Mouse (Mus musculus) heart, postnatal 0 days (tissue): ENCODE results near the gene Galnt11. TPM values are rescaled to one million over a fixed set of nuclear protein-coding genes. Genes with fewer than 3 reads are reported as not detected.

Experiments used
- ATAC-seq: fragments of 200-750 bp; cut with Nextera tagmentation; 2 replicates; pipeline ENCODE4 v1.8.0; 2017; ENCODE audit warnings: low read depth, moderate number of reproducible peaks, moderate library complexity; ENCODE audit not compliant: insufficient read depth
- DNase-seq: peaks from one replicate; pipeline ENCODE4 v3.0.0-alpha.2; 2016; ENCODE audit warnings: low spot score
- H3K27ac ChIP-seq: fragments of 300-500 bp; sonication (generic); 2 replicates; pipeline ENCODE4 v1.5.1; 2014; ENCODE audit warnings: low read depth, mild to moderate bottlenecking
- H3K27me3 ChIP-seq: fragments of 300-500 bp; sonication (generic); 2 replicates; pipeline ENCODE4 v1.6.1; 2014; ENCODE audit warnings: low read length, mixed read lengths; ENCODE audit not compliant: control insufficient read depth, insufficient read depth
- H3K36me3 ChIP-seq: fragments of 300-500 bp; sonication (generic); replicated peaks from 2 replicates; pipeline ENCODE4 v1.6.1; 2014; ENCODE audit warnings: low read length, mixed read lengths; ENCODE audit not compliant: control insufficient read depth, insufficient read depth
- H3K4me1 ChIP-seq: fragments of 300-500 bp; sonication (generic); 2 replicates; pipeline ENCODE4 v1.6.1; 2014; ENCODE audit warnings: antibody characterized with exemption; ENCODE audit not compliant: control insufficient read depth, insufficient read depth
- H3K4me2 ChIP-seq: fragments of 300-500 bp; sonication (generic); 2 replicates; pipeline ENCODE4 v1.6.1; 2014; ENCODE audit warnings: low read depth, mild to moderate bottlenecking, low read length, moderate library complexity
- H3K4me3 ChIP-seq: fragments of 300-500 bp; sonication (generic); 2 replicates; pipeline ENCODE4 v1.5.1; 2014; ENCODE audit warnings: low read depth, low read length
- H3K9ac ChIP-seq: fragments of 300-500 bp; sonication (generic); replicated peaks from 2 replicates; pipeline ENCODE4 v1.6.1; 2014; ENCODE audit warnings: low read depth, low read length, mixed read lengths
- H3K9me3 ChIP-seq: fragments of 300-500 bp; sonication (generic); replicated peaks from 2 replicates; pipeline ENCODE4 v1.6.1; 2016; ENCODE audit warnings: low read length; ENCODE audit not compliant: control insufficient read depth
- CTCF ChIP-seq: IDR thresholded peaks from 2 replicates; pipeline ENCODE4 v1.5.1; 2016; ENCODE audit warnings: antibody characterized with exemption, control low read depth, low read depth
- EP300 ChIP-seq: IDR thresholded peaks from 2 replicates; pipeline ENCODE4 v1.6.1; 2016; ENCODE audit warnings: antibody characterized with exemption, low read depth
- WGBS: fragments of 180-500 bp; shearing (Covaris S2); extraction: QIAGEN DNeasy Blood & Tissue Kit; methylation state at CpG from one replicate; pipeline ENCODE4 v1.1.7; 2014; 5-methylcytosine and 5-hydroxymethylcytosine counted together
- polyA plus RNA-seq: library from polyadenylated mRNA; unstranded; fragments of >200 nt; fragmentation: Nextera tagmentation; extraction: Ambion mirVana; gene quantifications from 2 replicates; pipeline ENCODE4 v1.2.1, GENCODE M21; 2015
- total RNA-seq: library from RNA; depleted of rRNA; stranded (reverse); fragments of >200 nt; gene quantifications from 2 replicates; pipeline ENCODE4 v1.2.3, GENCODE M21; 2014; ENCODE audit warnings: low replicate concordance

The Galnt11 gene
- total and polyA plus RNA-seq, 2 experiments from 2014 or later, result 28.6 to 31.5 TPM

DNA sequence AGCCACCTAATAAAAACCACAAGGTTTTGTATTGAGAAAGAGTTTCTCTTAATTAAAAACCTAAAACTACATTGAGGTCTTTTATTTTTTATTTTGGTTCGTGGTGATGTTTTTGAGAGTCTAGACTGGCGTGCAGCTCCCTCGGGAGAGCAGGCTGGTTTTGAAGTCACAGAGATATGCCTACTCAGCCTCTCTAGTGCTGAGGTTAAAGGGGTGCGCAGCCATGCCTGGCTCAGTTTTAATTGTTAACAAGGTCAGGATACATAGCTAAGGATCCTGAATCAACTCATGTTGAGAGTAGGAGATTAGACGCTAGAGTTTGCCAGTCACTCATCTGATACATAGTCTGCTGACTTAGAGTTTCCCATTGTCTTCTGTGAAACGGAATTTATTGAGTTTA, 39.7 kb downstream of the Galnt11 start:
- H3K4me1 ChIP-seq, result no peaks in the 10 kb centered on the region
- WGBS, result 68% methylated on average over 6 of the region's 6 CpGs
- H3K9ac ChIP-seq, result no peak overlapping the region
- no peak for ATAC-seq
- TF ChIP-seq EP300, result no peak
- no peak for TF ChIP-seq CTCF
- H3K36me3 ChIP-seq, result peaks cover 81% of the 10 kb centered on the region
- H3K4me3 ChIP-seq, result no peak overlapping the region
- no peak overlapping the region for H3K4me2 ChIP-seq
- no peaks in the 10 kb centered on the region for H3K27me3 ChIP-seq
- H3K27ac ChIP-seq, result no peak overlapping the region
- no peak for DNase-seq
- H3K9me3 ChIP-seq, result no peaks in the 10 kb centered on the region

- no peaks in the 10 kb centered on the region for H3K4me1 ChIP-seq
- no peak overlapping the region for H3K4me2 ChIP-seq
- ATAC-seq (no peak), DNase-seq (no peak)
- 54% methylated on average over 7 of the region's 7 CpGs for WGBS
- H3K9ac ChIP-seq, result no peak overlapping the region
- peaks cover 74% of the 10 kb centered on the region for H3K36me3 ChIP-seq
- TF ChIP-seq CTCF (no peak), EP300 (no peak)
- H3K27ac ChIP-seq, result no peak overlapping the region
- H3K9me3 ChIP-seq, result no peaks in the 10 kb centered on the region
- no peak overlapping the region for H3K4me3 ChIP-seq
- no peaks in the 10 kb centered on the region for H3K27me3 ChIP-seq
Observed at GRCm38 (mm10) chr5:25262266-25262665, 40.6 kb downstream of the Galnt11 start.

GRCm38 (mm10) chr5:25268258-25268888, 46.7 kb downstream of the Galnt11 start:
- Histone ChIP-seq H3K4me2 (no peak overlapping the region), H3K27me3 (no peaks in the 10 kb centered on the region), H3K9me3 (no peaks in the 10 kb centered on the region), H3K9ac (no peak overlapping the region), H3K4me1 (no peaks in the 10 kb centered on the region), H3K27ac (no peak overlapping the region), H3K4me3 (no peak overlapping the region), H3K36me3 (peaks cover 68% of the 10 kb centered on the region)
- DNase-seq (no peak), ATAC-seq (no peak)
- TF ChIP-seq EP300, result no peak
- TF ChIP-seq CTCF, result no peak
- WGBS, result 92% methylated on average over 4 of the region's 4 CpGs

- ATAC-seq, result no peak
- DNase-seq, result no peak
- no peak overlapping the region for H3K27ac ChIP-seq
- H3K4me1 ChIP-seq, result no peaks in the 10 kb centered on the region
- no peaks in the 10 kb centered on the region for H3K9me3 ChIP-seq
- H3K27me3 ChIP-seq, result no peaks in the 10 kb centered on the region
- TF ChIP-seq CTCF, result no peak
- no peak for TF ChIP-seq EP300
- H3K36me3 ChIP-seq, result peaks cover 67% of the 10 kb centered on the region
- H3K4me2 ChIP-seq, result no peak overlapping the region
- 85% methylated on average over 10 of the region's 10 CpGs for WGBS
- no peak overlapping the region for H3K9ac ChIP-seq
- no peak overlapping the region for H3K4me3 ChIP-seq
Observed at GRCm38 (mm10) chr5:25275629-25276028, 53.9 kb downstream of the Galnt11 start.

DNA sequence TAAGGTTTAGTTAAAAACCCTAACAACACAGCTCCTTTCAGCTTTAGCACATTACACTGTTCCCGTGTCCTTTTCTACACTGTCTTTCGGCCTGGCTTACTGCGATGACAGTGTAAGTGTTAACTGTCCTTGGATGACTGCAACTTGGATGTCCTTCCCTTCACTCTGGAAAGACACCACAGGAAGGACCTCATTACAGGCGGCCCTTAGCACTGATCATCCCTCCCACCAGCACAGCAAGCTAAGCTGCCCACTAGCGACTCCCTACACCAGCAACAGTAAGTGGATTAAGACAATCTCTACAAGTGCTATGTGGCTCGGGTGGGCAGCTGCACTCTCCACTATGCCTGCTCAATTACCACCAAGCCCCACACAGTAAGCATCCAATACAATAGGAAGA, 54.7 kb downstream of the Galnt11 start:
- TF ChIP-seq EP300, result no peak
- H3K27me3 ChIP-seq, result no peaks in the 10 kb centered on the region
- no peaks in the 10 kb centered on the region for H3K9me3 ChIP-seq
- no peak overlapping the region for H3K4me3 ChIP-seq
- 79% methylated on average over 6 of the region's 6 CpGs for WGBS
- H3K4me2 ChIP-seq, result no peak overlapping the region
- H3K27ac ChIP-seq, result no peak overlapping the region
- H3K36me3 ChIP-seq, result peaks cover 69% of the 10 kb centered on the region
- H3K9ac ChIP-seq, result no peak overlapping the region
- H3K4me1 ChIP-seq, result no peaks in the 10 kb centered on the region
- ATAC-seq (no peak), DNase-seq (no peak)

GRCm38 (mm10) chr5:25283988-25284387, 62.3 kb downstream of the Galnt11 start:
- Histone ChIP-seq H3K36me3 (peaks cover 90% of the 10 kb centered on the region), H3K4me3 (no peak overlapping the region), H3K27me3 (no peaks in the 10 kb centered on the region), H3K27ac (no peak overlapping the region), H3K9ac (no peak overlapping the region), H3K4me1 (no peaks in the 10 kb centered on the region), H3K4me2 (no peak overlapping the region), H3K9me3 (no peaks in the 10 kb centered on the region)
- no peak for TF ChIP-seq CTCF
- TF ChIP-seq EP300, result no peak
- 96% methylated on average over 13 of the region's 13 CpGs for WGBS
- no peak for ATAC-seq
- DNase-seq, result no peak
